Mouse (Mus musculus): ENCODE data around the gene Ttc9c. TPM values are rescaled to one million over a fixed set of nuclear protein-coding genes. Genes with fewer than 3 reads are reported as not detected.

Gene Ttc9c
- total and polyA plus RNA-seq, 2 experiments from 2014 or later: 41.1 to 55.2 TPM

GRCm38 (mm10) chr19:8851639-8852038 is 32.5 kb upstream of the Ttc9c start:
- H3K4me2 ChIP-seq (ENCODE audit: low read depth, low read length): no peak overlapping the region
- no peak for TF ChIP-seq CTCF (IDR thresholded peaks at IDR 0.05; ENCODE audit: low read depth)
- 51% methylated on average over 7 of the region's 7 CpGs for WGBS

GRCm38 (mm10) chr19:8850402-8850901 is 31.3 kb upstream of the Ttc9c start, which contains the start of gene Lrrn4cl:
Lrrn4cl (plus strand) TSS chr19:8850768.
- H3K27ac ChIP-seq: no peak within 1 kb of the TSS
- no peaks in the 10 kb centered on the region for H3K27me3 ChIP-seq (ENCODE audit: insufficient read depth, low read length)
- peak; percentile 56 for DNase-seq (ENCODE audit: low spot score)
- WGBS: 20% methylated on average over 7 of the region's 7 CpGs
- peak; percentile 14; the same call in 1 of the 2 replicates for TF ChIP-seq CTCF (IDR thresholded peaks at IDR 0.05; ENCODE audit: low read depth)
- no peaks in the 10 kb centered on the region for H3K9me3 ChIP-seq (ENCODE audit: low read length)
- H3K36me3 ChIP-seq (ENCODE audit: insufficient read depth, low read length): peaks cover 32% of the 10 kb centered on the region
- no peak within 1 kb of the TSS; the same call in 1 of the 2 replicates for H3K9ac ChIP-seq (replicated peaks; ENCODE audit: low read length)
- peak; percentile 80 for ATAC-seq
- H3K4me2 ChIP-seq (ENCODE audit: low read depth, low read length): no peak within 1 kb of the TSS
- H3K4me1 ChIP-seq (ENCODE audit: insufficient read depth, low read length): no peaks in the 10 kb centered on the region
- no peak within 1 kb of the TSS for H3K4me3 ChIP-seq (ENCODE audit: low read length)

More at GRCm38 (mm10) chr19:8851639-8852038, 32.5 kb upstream of the Ttc9c start:
- H3K9me3 ChIP-seq (ENCODE audit: low read length): no peaks in the 10 kb centered on the region
- no peaks in the 10 kb centered on the region for H3K4me1 ChIP-seq (ENCODE audit: insufficient read depth, low read length)
- DNase-seq (ENCODE audit: low spot score): no peak
- ATAC-seq: no peak
- H3K9ac ChIP-seq (replicated peaks; ENCODE audit: low read length): no peak overlapping the region
- H3K27ac ChIP-seq: no peak overlapping the region
- H3K36me3 ChIP-seq (ENCODE audit: insufficient read depth, low read length): peaks cover 20% of the 10 kb centered on the region
- no peak overlapping the region for H3K4me3 ChIP-seq (ENCODE audit: low read length)
- H3K27me3 ChIP-seq (ENCODE audit: insufficient read depth, low read length): no peaks in the 10 kb centered on the region

- Histone ChIP-seq H3K27me3 (ENCODE audit: insufficient read depth, low read length) (no peaks in the 10 kb centered on the region), H3K36me3 (ENCODE audit: insufficient read depth, low read length) (peaks cover 35% of the 10 kb centered on the region), H3K4me2 (ENCODE audit: low read depth, low read length) (no peak overlapping the region), H3K9ac (replicated peaks; ENCODE audit: low read length) (no peak overlapping the region), H3K4me1 (ENCODE audit: insufficient read depth, low read length) (no peaks in the 10 kb centered on the region), H3K9me3 (ENCODE audit: low read length) (no peaks in the 10 kb centered on the region), H3K4me3 (ENCODE audit: low read length) (no peak overlapping the region), H3K27ac (no peak overlapping the region)
- DNase-seq (ENCODE audit: low spot score) (no peak), ATAC-seq (no peak)
- TF ChIP-seq CTCF (IDR thresholded peaks at IDR 0.05; ENCODE audit: low read depth): no peak
- WGBS: 82% methylated on average over 5 of the region's 5 CpGs
These were observed 29.2 kb upstream of the Ttc9c start for GRCm38 (mm10) chr19:8848356-8848755.

- WGBS: 55% methylated on average over 5 of the region's 5 CpGs
- H3K27me3 ChIP-seq (ENCODE audit: insufficient read depth, low read length): no peaks in the 10 kb centered on the region
- H3K4me2 ChIP-seq (ENCODE audit: low read depth, low read length): no peak overlapping the region
- no peak overlapping the region for H3K4me3 ChIP-seq (ENCODE audit: low read length)
- DNase-seq (ENCODE audit: low spot score): peak; percentile 87
- H3K9me3 ChIP-seq (ENCODE audit: low read length): no peaks in the 10 kb centered on the region
- peak; percentile 75 for TF ChIP-seq CTCF (IDR thresholded peaks at IDR 0.05; ENCODE audit: low read depth)
- no peak overlapping the region for H3K9ac ChIP-seq (replicated peaks; ENCODE audit: low read length)
- ATAC-seq: no peak
- peaks cover 8% of the 10 kb centered on the region for H3K4me1 ChIP-seq (ENCODE audit: insufficient read depth, low read length)
- H3K27ac ChIP-seq: no peak overlapping the region
- peaks cover 35% of the 10 kb centered on the region for H3K36me3 ChIP-seq (ENCODE audit: insufficient read depth, low read length)
These were observed 25.4 kb upstream of the Ttc9c start for GRCm38 (mm10) chr19:8844371-8845129.

- H3K4me3 ChIP-seq (ENCODE audit: low read length): no peak overlapping the region
- peaks cover 26% of the 10 kb centered on the region for H3K36me3 ChIP-seq (ENCODE audit: insufficient read depth, low read length)
- peaks cover 8% of the 10 kb centered on the region for H3K4me1 ChIP-seq (ENCODE audit: insufficient read depth, low read length)
- no peak overlapping the region for H3K9ac ChIP-seq (replicated peaks; ENCODE audit: low read length)
- 87% methylated on average over 6 of the region's 6 CpGs for WGBS
- no peaks in the 10 kb centered on the region for H3K9me3 ChIP-seq (ENCODE audit: low read length)
- no peak for ATAC-seq
- H3K4me2 ChIP-seq (ENCODE audit: low read depth, low read length): no peak overlapping the region
- H3K27ac ChIP-seq: no peak overlapping the region
- TF ChIP-seq CTCF (IDR thresholded peaks at IDR 0.05; ENCODE audit: low read depth): no peak
- H3K27me3 ChIP-seq (ENCODE audit: insufficient read depth, low read length): no peaks in the 10 kb centered on the region
- no peak for DNase-seq (ENCODE audit: low spot score)
These were observed 23.8 kb upstream of the Ttc9c start for GRCm38 (mm10) chr19:8842961-8843360.

GRCm38 (mm10) chr19:8841012-8841411 is 21.9 kb upstream of the Ttc9c start:
- DNase-seq (ENCODE audit: low spot score): no peak

More at GRCm38 (mm10) chr19:8841012-8841411, 21.9 kb upstream of the Ttc9c start:
- WGBS: 86% methylated on average over 7 of the region's 7 CpGs
- Histone ChIP-seq H3K9me3 (ENCODE audit: low read length) (no peaks in the 10 kb centered on the region), H3K27ac (peak overlapping the region; percentile 97; the same call in 1 of the 2 replicates), H3K27me3 (ENCODE audit: insufficient read depth, low read length) (no peaks in the 10 kb centered on the region), H3K9ac (replicated peaks; ENCODE audit: low read length) (peak overlapping the region; percentile 73), H3K4me1 (ENCODE audit: insufficient read depth, low read length) (peaks cover 8% of the 10 kb centered on the region), H3K36me3 (ENCODE audit: insufficient read depth, low read length) (peaks cover 8% of the 10 kb centered on the region; the same call in 1 of the 2 replicates), H3K4me3 (ENCODE audit: low read length) (peak overlapping the region; percentile 51), H3K4me2 (ENCODE audit: low read depth, low read length) (peak overlapping the region; percentile 91)
- ATAC-seq: no peak
- TF ChIP-seq CTCF (IDR thresholded peaks at IDR 0.05; ENCODE audit: low read depth): no peak

Measured in hindbrain, postnatal 0 days (tissue).